Mouse (Mus musculus) CH12.LX (cell line): ENCODE measurements at regions not wholly inside any gene's neighbourhood (a gene's known extent, or its start where the extent isn't known, plus 50 kb on each side); places are given as distances from the start of the nearest gene placed in this dataset.

Experiments used
- DNase-seq: peaks from one replicate; pipeline ENCODE4 v3.0.0-alpha.2; 2013; ENCODE audit errors: extremely low read depth
- H3K27ac ChIP-seq: 2 replicates; pipeline ENCODE4 v1.5.1; 2012; ENCODE audit warnings: low read depth, mild to moderate bottlenecking, control low read depth, moderate library complexity; ENCODE audit not compliant: insufficient read depth
- H3K27me3 ChIP-seq: replicated peaks from 2 replicates; pipeline ENCODE3; 2012; ENCODE audit warnings: inconsistent platforms
- H3K36me3 ChIP-seq, 2 experiments: replicated peaks in 1 of 2; 2 replicates each; pipeline versions ENCODE3 to v1.6.1; 2012; ENCODE audit warnings: inconsistent platforms in 1 of 2, low read length in 1 of 2, mild to moderate bottlenecking in 1 of 2, mixed read lengths in 1 of 2, moderate library complexity in 1 of 2; ENCODE audit not compliant: control insufficient read depth in 1 of 2, insufficient read depth in 1 of 2
- H3K4me1 ChIP-seq, 2 experiments: 2 replicates each; pipeline ENCODE4 v1.6.1; 2012; ENCODE audit warnings: inconsistent platforms in 1 of 2, moderate library complexity in 1 of 2; ENCODE audit not compliant: insufficient read depth in 2 of 2, control insufficient read depth in 1 of 2
- H3K4me2 ChIP-seq: 2 replicates; pipeline ENCODE4 v1.6.1; 2012; ENCODE audit warnings: low read depth, mild to moderate bottlenecking, control low read depth; ENCODE audit not compliant: poor library complexity, insufficient read depth, severe bottlenecking
- H3K4me3 ChIP-seq, 3 experiments: fragments of 150-350 bp in 1 of 3; sonication (generic) in 1 of 3; replicated peaks in 1 of 3; 2 replicates each; pipeline versions ENCODE3 to v1.5.1; 2011 to 2012; ENCODE audit warnings: low read depth in 2 of 3, low read length in 2 of 3, mild to moderate bottlenecking in 2 of 3, moderate library complexity in 2 of 3, control low read depth in 1 of 3, improper control_type of control experiment in 1 of 3, inconsistent platforms in 1 of 3, mixed read lengths in 1 of 3; ENCODE audit not compliant: poor library complexity in 1 of 3
- H3K79me2 ChIP-seq: replicated peaks from 2 replicates; pipeline ENCODE4 v1.6.1; 2012; ENCODE audit warnings: mild to moderate bottlenecking, moderate library complexity; ENCODE audit not compliant: control insufficient read depth, poor library complexity, insufficient read depth, severe bottlenecking; ENCODE audit errors: extremely low read depth
- H3K9ac ChIP-seq: 2 replicates; pipeline ENCODE4 v1.6.1; 2012; ENCODE audit warnings: low read depth, mild to moderate bottlenecking, control low read depth, moderate library complexity; ENCODE audit not compliant: insufficient read depth
- H3K9me3 ChIP-seq: replicated peaks from 2 replicates; pipeline ENCODE3; 2012; ENCODE audit warnings: low read length, inconsistent platforms, mixed read lengths
- BHLHE40 ChIP-seq: IDR thresholded peaks from 2 replicates; pipeline ENCODE4 v1.6.1; 2011; ENCODE audit warnings: mild to moderate bottlenecking, low read depth, low read length, improper control_type of control experiment
- CHD1 ChIP-seq: IDR thresholded peaks from 2 replicates; pipeline ENCODE4 v1.6.1; 2012; ENCODE audit warnings: low read depth, low read length, improper control_type of control experiment, inconsistent platforms
- E2F4 ChIP-seq: IDR thresholded peaks from 2 replicates; pipeline ENCODE4 v1.6.1; 2011; ENCODE audit warnings: low read depth, low read length, improper control_type of control experiment; ENCODE audit not compliant: insufficient replicate concordance
- ETS1 ChIP-seq: conservative IDR thresholded peaks from 2 replicates; pipeline ENCODE4 v1.6.1; 2012; ENCODE audit warnings: low read depth, mild to moderate bottlenecking, inconsistent platforms, low read length, improper control_type of control experiment, moderate library complexity
- GABPA ChIP-seq: IDR thresholded peaks from 2 replicates; pipeline ENCODE4 v1.6.1; 2012; ENCODE audit warnings: low read depth, low read length, improper control_type of control experiment, inconsistent platforms; ENCODE audit not compliant: insufficient replicate concordance
- HCFC1 ChIP-seq: IDR thresholded peaks from 2 replicates; pipeline ENCODE4 v1.6.1; 2012; ENCODE audit warnings: low read depth, mild to moderate bottlenecking, inconsistent platforms, low read length, improper control_type of control experiment
- IRF4 ChIP-seq: IDR thresholded peaks from 2 replicates; pipeline ENCODE4 v1.6.1; 2014; ENCODE audit warnings: low read depth, mild to moderate bottlenecking, inconsistent platforms, low read length, improper control_type of control experiment
- JUND ChIP-seq: conservative IDR thresholded peaks from 2 replicates; pipeline ENCODE4 v1.6.1; 2011; ENCODE audit warnings: low read depth, low read length, improper control_type of control experiment
- MAFK ChIP-seq: IDR thresholded peaks from 2 replicates; pipeline ENCODE4 v1.6.1; 2011; ENCODE audit warnings: low read length, improper control_type of control experiment; ENCODE audit not compliant: insufficient replicate concordance
- MEF2A ChIP-seq: IDR thresholded peaks from 2 replicates; pipeline ENCODE4 v1.6.1; 2014; ENCODE audit warnings: low read depth, mild to moderate bottlenecking, inconsistent platforms, low read length, improper control_type of control experiment, borderline replicate concordance
- NELFE ChIP-seq: IDR thresholded peaks from 2 replicates; pipeline ENCODE4 v1.6.1; 2011; ENCODE audit warnings: low read depth, low read length, improper control_type of control experiment
- NRF1 ChIP-seq: IDR thresholded peaks from 2 replicates; pipeline ENCODE4 v1.6.1; 2014; ENCODE audit warnings: low read depth, mild to moderate bottlenecking, inconsistent platforms, low read length, improper control_type of control experiment, moderate library complexity
- RAD21 ChIP-seq: IDR thresholded peaks from 2 replicates; pipeline ENCODE4 v1.6.1; 2011; ENCODE audit warnings: low read depth, mild to moderate bottlenecking, low read length, improper control_type of control experiment, moderate library complexity
- SIN3A ChIP-seq: IDR thresholded peaks from 2 replicates; pipeline ENCODE4 v1.6.1; 2012; ENCODE audit warnings: low read length, improper control_type of control experiment, inconsistent platforms
- TBP ChIP-seq: conservative IDR thresholded peaks from 2 replicates; pipeline ENCODE4 v1.6.1; 2011; ENCODE audit warnings: low read depth, low read length, improper control_type of control experiment
- ZC3H11A ChIP-seq: IDR thresholded peaks from 2 replicates; pipeline ENCODE4 v1.6.1; 2012; ENCODE audit warnings: low read depth, mild to moderate bottlenecking, inconsistent platforms, low read length, improper control_type of control experiment
- ZKSCAN1 ChIP-seq: IDR thresholded peaks from 2 replicates; pipeline ENCODE4 v1.6.1; 2012; ENCODE audit warnings: low read depth, inconsistent platforms, low read length, improper control_type of control experiment, borderline replicate concordance
- dilution Hi-C: fragments of 300-500 bp; cut with MboI; formaldehyde crosslinking; loops from 2 replicates; pipeline ENCODE4 v1.14.3; 2020; ENCODE audit warnings: low sequenced_read_pairs; ENCODE audit not compliant: extremely low pct_unique_long_range_greater_than_20kb, extremely low pct_ligation_motif_present
- in situ Hi-C: fragments of 300-500 bp; cut with MboI; formaldehyde crosslinking; loops from 3 replicates; pipeline ENCODE4 v1.14.3; 2019; ENCODE audit warnings: low sequenced_read_pairs, low pct_ligation_motif_present, low pct_unique_long_range_greater_than_20kb, mixed read lengths

DNA sequence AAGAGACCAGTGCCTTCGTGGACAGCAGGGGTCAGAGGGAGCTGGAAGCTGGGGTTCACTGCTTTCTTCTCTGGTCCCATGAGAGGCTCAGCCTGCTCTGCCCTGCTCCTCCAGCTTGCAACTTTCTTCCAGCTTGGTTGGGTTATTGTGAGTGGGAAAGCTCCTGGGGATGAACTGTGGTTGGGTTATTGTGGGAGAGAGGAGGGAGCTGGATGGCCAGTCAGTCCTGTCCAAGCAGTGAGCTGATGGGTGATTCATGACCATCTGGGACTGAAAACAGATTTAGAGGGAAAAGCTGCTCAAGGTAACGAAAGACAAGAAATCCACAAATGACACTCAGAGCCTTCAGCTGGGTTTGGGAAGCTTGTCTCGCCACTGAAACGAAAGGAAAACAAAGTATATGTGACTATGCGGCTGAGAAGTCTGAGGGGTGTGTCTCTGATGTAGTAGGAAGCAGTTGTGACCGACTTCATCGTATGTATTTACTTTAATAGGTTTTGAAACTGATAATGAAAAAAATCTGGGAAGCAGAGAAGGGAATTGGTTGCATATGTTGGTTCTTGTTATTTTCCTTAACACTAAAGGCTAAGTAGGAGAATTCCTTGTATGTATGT, 365.1 kb downstream of the Cog6 start:
- Histone ChIP-seq H3K27me3 (no peaks in the 10 kb centered on the region), H3K27ac (no peak overlapping the region), H3K36me3 (no peaks in the 10 kb centered on the region), H3K4me2 (no peak overlapping the region), H3K9me3 (peaks cover 5% of the 10 kb centered on the region), H3K9ac (no peak overlapping the region), H3K79me2 (no peaks in the 10 kb centered on the region), H3K4me3 (no peak overlapping the region), H3K4me1 (no peaks in the 10 kb centered on the region)
- no peak for DNase-seq
- in situ Hi-C loops: no loop called here
- TF ChIP-seq MEF2A: no peak
- TF ChIP-seq HCFC1: no peak
- TF ChIP-seq CHD1: no peak
- TF ChIP-seq TBP: no peak
- TF ChIP-seq GABPA: no peak
- no peak for TF ChIP-seq NELFE
- no peak for TF ChIP-seq ZKSCAN1
- no peak for TF ChIP-seq E2F4
- no peak for TF ChIP-seq JUND
- no peak for TF ChIP-seq BHLHE40
- no peak for TF ChIP-seq ZC3H11A
- no peak for TF ChIP-seq IRF4
- no peak for TF ChIP-seq NRF1
- TF ChIP-seq ETS1: no peak
- no peak for TF ChIP-seq MAFK
- TF ChIP-seq SIN3A: no peak
- dilution Hi-C loops: no loop called here

DNA sequence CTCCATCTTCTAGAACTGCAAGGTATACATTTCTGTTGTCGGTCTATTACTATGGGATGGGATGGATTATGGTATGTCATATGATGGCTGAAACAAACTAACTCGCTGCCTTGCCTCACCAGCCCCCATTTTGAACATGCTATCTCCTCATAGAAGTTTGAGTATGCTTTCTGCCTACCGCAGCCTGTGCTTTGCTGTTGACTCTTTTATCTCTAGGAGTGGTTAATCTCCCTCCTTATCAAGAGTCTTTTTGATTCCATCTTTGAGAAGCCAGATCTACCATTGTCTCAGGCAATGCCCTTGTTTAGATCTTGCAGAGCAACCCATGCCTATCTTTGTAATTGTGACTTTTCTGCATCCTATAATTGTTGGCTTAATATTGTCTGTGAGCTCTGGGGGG, 367.0 kb downstream of the Cog6 start:
- Histone ChIP-seq H3K9me3 (no peaks in the 10 kb centered on the region), H3K36me3 (no peaks in the 10 kb centered on the region)
- no peak for TF ChIP-seq RAD21
- TF ChIP-seq, all 38 proteins: peak for 0
- in situ Hi-C loops (no loop called here), dilution Hi-C loops (no loop called here)
- Histone ChIP-seq H3K27me3 (no peaks in the 10 kb centered on the region), H3K79me2 (no peaks in the 10 kb centered on the region), H3K4me3 (no peak overlapping the region), H3K4me2 (no peak overlapping the region), H3K9ac (no peak overlapping the region), H3K4me1 (no peaks in the 10 kb centered on the region), H3K27ac (no peak overlapping the region)
- no peak for DNase-seq
